Mouse (Mus musculus) layer of hippocampus, adult 6 months (tissue): ENCODE results near the gene Gm28048. TPM values are rescaled to one million over a fixed set of nuclear protein-coding genes. Genes with fewer than 3 reads are reported as not detected.

Experiments
- long read RNA-seq, 2 experiments: library from polyadenylated mRNA; unstranded; transcript quantifications; one replicate each; pipeline ENCODE4 v2.0.0; 2019 to 2020
- polyA plus RNA-seq: library from polyadenylated mRNA; unstranded; fragments of <200 nt; fragmentation: Nextera tagmentation; gene quantifications from 2 replicates; pipeline ENCODE4 v1.2.3, GENCODE M21; 2021

The Gm28048 gene
- polyA plus RNA-seq = 10.7 and 12.7 TPM in 2 replicates
- long read RNA-seq, experiment 1, partial matches to known transcripts = 0 of 4 reads
- long read RNA-seq, experiment 1, other reads (novel, unspliced or antisense) = 4 of 4 reads
- long read RNA-seq, experiment 2, partial matches to known transcripts = 2 of 3 reads
- long read RNA-seq, experiment 2, other reads (novel, unspliced or antisense) = 0 of 3 reads

DNA sequence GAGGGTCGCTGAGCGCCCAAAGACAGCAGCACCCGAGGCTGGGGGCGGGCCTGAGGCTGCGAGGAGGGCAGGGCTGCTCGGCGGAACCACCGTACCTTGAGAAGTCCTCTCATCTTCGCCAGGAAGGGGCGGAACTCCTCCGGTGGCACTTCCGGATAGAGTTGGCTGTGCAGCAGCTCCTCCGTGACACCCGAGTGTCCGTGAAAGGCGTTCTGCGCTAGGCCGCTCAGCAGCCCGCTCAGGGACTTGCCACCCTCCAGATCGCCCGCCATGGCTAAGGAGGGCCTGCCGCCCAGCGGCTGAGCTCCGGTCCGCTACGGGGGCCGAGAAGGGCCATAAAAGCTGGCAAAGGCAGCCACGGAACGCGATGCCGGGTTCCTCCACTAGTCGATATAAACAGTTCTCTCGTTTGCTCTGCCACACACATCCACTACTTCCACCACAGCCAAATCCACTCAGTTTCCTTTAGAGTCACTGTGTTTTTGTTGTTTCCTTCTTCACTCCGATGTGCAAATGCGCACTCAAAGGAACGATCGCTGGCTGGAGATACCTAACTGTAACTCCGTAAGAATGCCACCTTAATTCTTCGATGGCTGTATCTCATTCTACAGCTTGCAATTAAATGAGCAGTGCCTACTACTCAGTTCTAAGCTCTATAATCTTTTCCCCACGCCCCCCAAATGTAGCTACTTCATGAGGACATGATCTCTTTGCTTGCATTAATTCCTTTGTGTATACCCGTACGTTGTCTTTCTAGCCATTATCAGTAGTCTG lies at the start of gene Gm28048, which contains the start of gene Commd1:
Gm28048 (minus strand) TSS at position 107 of the 774 bp plus-strand sequence.
Commd1 (minus strand) TSS at position 399 of the 774 bp plus-strand sequence.

DNA sequence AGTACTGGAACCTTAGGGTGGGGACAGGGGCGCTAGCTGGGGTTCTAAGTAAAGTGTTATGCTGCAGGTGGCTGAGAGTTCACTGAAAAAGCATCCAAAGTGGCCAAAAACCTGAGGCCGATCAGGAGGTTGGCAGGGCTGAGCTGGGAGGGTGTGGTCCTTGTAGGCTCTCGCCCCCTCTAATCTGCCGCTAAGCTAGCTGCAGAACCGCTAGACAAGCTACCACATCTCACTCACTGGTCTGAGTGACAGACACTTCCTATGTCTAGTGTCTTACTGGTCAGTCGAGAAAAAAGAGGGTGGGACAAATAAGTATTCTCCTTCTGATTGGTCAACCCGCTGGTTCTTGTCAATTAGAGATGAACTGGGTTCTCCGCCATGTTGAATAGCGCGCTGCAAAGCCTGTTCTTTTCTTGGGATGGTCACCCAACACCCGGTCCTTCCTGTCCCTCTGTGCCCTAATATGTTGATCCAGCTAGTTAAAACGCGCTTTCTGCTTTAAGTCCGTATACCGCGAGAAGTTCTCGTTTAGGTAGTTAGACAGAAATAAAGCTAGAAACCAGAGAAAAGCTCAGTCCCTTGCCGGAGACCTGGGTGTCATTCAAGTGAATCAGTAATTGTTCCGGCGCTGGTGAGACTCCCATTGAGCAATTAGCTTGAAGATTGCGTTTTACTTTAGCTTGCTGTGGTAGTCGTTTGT lies 25.7 kb upstream of the Gm28048 start, which contains the start of gene Fam161a:
Fam161a (plus strand) TSS at position 51 of the 700 bp plus-strand sequence.

DNA sequence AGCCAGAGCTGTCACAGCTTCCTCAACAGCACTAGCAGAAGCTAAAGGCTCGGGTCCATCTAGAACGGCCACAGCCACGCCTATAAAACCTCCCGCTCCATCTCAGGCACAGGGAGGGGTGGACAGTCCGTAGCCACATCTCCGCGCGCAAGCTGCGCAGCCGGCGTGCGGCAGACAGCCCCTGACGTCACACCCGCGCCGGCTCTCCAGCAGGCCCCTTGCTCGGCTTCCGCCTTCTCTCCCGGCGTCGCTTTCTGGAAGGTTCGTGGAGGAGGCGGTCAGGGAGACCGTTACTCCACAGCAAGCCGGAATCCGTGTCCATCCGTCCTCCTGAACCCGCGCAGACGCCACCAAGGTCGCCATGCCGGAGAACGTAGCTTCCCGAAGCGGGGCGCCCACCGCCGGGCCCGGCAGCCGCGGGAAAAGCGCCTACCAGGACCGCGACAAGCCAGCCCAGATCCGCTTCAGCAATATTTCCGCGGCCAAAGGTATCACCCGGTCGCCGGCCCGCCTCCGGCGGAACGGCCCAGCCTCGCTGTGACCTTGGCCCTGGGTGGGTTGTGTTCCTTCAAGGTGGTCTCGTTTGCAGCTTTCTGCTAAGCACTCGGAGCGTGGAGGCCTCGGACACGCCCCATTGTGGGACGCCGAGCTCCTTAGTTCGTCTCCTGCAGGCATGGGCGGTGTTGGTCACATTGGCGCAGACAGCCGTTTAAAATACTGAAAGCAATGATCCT lies 8.7 kb upstream of the Gm28048 start, which contains the start of gene Cct4:
Cct4 (plus strand) TSS at position 127 of the 734 bp plus-strand sequence.

DNA sequence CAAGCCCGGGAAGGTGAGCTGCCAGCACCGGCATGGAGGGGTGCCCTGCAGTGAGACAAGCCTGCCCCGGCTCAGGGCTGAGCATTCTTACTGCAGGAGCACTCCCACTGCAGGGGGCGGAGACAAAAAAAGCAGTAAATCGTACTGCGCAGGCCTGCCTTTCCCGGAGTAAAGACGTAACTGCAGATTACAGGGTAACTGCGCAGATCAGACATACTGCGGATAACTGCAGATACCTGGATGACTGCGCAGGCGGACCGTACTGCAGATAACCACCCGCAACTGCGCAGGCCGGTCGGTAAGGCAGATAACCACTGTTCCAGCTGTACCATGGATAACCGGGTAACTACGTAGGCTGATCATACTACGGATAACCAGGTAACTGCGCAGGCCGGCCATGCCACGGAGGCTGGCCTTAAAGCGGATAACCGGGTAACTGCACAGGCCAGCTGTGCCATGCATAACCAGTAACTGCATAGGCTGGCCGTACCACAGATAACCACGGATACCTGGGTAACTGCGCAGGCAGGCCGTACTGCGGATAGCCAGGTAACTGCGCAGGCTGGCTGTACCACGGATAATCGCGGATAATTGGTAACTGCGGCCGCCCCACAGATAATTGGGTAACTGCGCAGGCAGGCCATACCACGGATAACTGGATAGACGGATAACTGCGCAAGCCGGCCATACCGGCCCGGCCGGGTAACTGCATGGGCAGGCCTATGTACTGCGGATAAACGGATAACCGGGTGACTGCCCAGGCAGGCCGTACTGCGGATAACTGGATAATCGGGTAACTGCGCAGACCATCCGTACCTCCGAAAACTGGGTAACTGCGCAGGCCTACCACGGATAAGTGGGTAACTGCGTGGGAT lies 9.8 kb downstream of the Gm28048 start, which contains the start of gene Zrsr1:
Zrsr1 (plus strand) TSS at position 171 of the 875 bp plus-strand sequence.

DNA sequence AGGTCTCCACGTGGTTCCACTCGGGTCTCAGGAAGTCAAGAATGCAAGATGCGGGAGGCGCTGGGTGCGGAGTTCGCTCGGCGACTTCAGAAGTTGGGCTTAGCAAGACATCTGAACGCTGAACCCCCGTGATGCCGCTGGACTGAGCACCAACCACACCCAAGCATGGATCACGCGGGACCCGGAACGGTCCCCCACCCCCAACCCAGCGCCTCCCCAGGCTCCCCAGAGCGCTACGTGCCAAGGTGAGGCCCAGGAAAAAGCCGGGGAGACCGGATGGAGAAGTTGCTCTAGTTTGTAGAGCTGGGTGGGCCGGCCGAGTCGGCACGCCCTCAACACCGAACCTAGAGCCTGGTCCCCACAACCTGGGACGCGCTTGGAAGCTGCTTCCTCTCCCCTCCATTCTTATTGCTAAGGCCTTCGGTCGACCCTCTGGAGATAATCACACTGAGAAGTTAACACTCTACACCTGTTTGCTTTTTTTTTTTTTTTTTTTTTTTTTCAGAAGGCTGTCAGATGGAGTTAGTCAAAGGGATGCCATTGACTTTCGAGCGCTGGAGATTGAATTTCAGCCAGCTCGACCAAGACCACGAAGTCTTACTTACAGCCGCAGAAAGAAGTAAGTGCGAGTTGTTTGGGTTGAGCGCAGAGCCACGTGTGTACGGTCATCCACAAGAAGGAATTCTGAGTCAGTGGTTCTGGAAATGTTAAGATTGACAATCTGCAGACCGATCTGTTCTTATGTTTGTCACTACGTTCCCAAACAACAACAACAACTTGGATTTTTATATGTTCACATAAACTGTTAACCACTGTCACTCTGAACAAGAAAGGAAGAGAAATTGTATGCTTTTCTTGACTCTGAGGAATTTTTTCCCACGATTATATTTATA lies 121.3 kb downstream of the Gm28048 start, which contains the start of gene B3gnt2:
B3gnt2 (minus strand) TSS at position 627 of the 893 bp plus-strand sequence.

Other genes with a start within 250 kb of the Gm28048 start
- gene B3gnt2, start 121.1 kb downstream of the Gm28048 start, polyA plus RNA-seq = 11.9 and 14.5 TPM in 2 replicates
- 4.7 and 5.7 TPM in 2 replicates for gene Zrsr1, start 10.1 kb downstream of the Gm28048 start, polyA plus RNA-seq
- 144 and 172 TPM in 2 replicates for gene Commd1, start 292 bp upstream of the Gm28048 start, polyA plus RNA-seq
- gene Cct4, start 8.4 kb upstream of the Gm28048 start, polyA plus RNA-seq = 206 and 210 TPM in 2 replicates
- 4.0 and 6.5 TPM in 2 replicates for gene Fam161a, start 25.4 kb upstream of the Gm28048 start, polyA plus RNA-seq